Mouse (Mus musculus) lung, postnatal 0 days (tissue): ENCODE measurements around the gene St3gal3.

Experiments used
- CTCF ChIP-seq: IDR thresholded peaks from 2 replicates; pipeline ENCODE4 v1.5.1; 2016; ENCODE audit warnings: antibody characterized with exemption, mild to moderate bottlenecking
- EP300 ChIP-seq: IDR thresholded peaks from 2 replicates; pipeline ENCODE4 v1.6.1; 2016; ENCODE audit warnings: antibody characterized with exemption, mild to moderate bottlenecking, control low read depth

- TF ChIP-seq CTCF (no peak), EP300 (no peak)
Observed at GRCm38 (mm10) chr4:118141511-118141910, 6.8 kb upstream of the St3gal3 start.
